Mouse (Mus musculus) myocyte (in vitro differentiated cells): ENCODE measurements around the gene Ngly1. TPM values are rescaled to one million over a fixed set of nuclear protein-coding genes. Genes with fewer than 3 reads are reported as not detected.

ENCODE experiments used
- H3K27me3 ChIP-seq: one replicate; pipeline ENCODE4 v1.6.1; 2011; ENCODE audit not compliant: control insufficient read depth, insufficient read depth, insufficient read length
- H3K36me3 ChIP-seq: one replicate; pipeline ENCODE4 v1.6.1; 2011; ENCODE audit not compliant: control insufficient read depth, insufficient read depth
- H3K4me2 ChIP-seq: one replicate; pipeline ENCODE4 v1.6.1; 2011; ENCODE audit warnings: low read depth, control low read depth
- H3K4me3 ChIP-seq: one replicate; pipeline ENCODE4 v1.5.1; 2011; ENCODE audit warnings: mild to moderate bottlenecking, control low read depth, moderate library complexity
- H3K79me2 ChIP-seq: one replicate; pipeline ENCODE4 v1.6.1; 2011; ENCODE audit not compliant: control insufficient read depth, insufficient read depth
- H3ac ChIP-seq: one replicate; pipeline ENCODE4 v1.6.1; 2011; ENCODE audit not compliant: control insufficient read depth, insufficient read length
- CEBPB ChIP-seq: IDR thresholded peaks from 2 replicates; pipeline ENCODE4 v1.6.1; 2011; ENCODE audit warnings: mild to moderate bottlenecking, moderate library complexity; ENCODE audit not compliant: poor library complexity, insufficient read depth, severe bottlenecking
- E2F4 ChIP-seq: IDR thresholded peaks from one replicate; pipeline ENCODE4 v1.6.1; 2011; ENCODE audit warnings: mild to moderate bottlenecking, control low read depth, moderate library complexity; ENCODE audit not compliant: insufficient read depth
- MAX ChIP-seq: IDR thresholded peaks from one replicate; pipeline ENCODE4 v1.6.1; 2011; ENCODE audit warnings: low read depth, mild to moderate bottlenecking, control low read depth
- MYOD1 ChIP-seq, 3 experiments: IDR thresholded peaks; one replicate each; pipeline ENCODE4 v1.6.1; 2011; ENCODE audit warnings: control low read depth in 2 of 3, low read depth in 2 of 3, mild to moderate bottlenecking in 2 of 3, moderate library complexity in 1 of 3; ENCODE audit not compliant: insufficient read length in 2 of 3, control insufficient read depth in 1 of 3
- MYOG ChIP-seq, 3 experiments: IDR thresholded peaks; one replicate each; pipeline ENCODE4 v1.6.1; 2011; ENCODE audit warnings: control low read depth in 2 of 3, low read depth in 2 of 3, mild to moderate bottlenecking in 2 of 3; ENCODE audit not compliant: insufficient read length in 2 of 3, control insufficient read depth in 1 of 3, insufficient read depth in 1 of 3
- POLR2A ChIP-seq: IDR thresholded peaks from one replicate; pipeline ENCODE4 v1.6.1; 2011; ENCODE audit warnings: low read depth, mild to moderate bottlenecking, control low read depth, moderate library complexity; ENCODE audit not compliant: insufficient read length
- POLR2AphosphoS2 ChIP-seq: IDR thresholded peaks from one replicate; pipeline ENCODE4 v1.6.1; 2011; ENCODE audit warnings: low read depth, control low read depth; ENCODE audit not compliant: insufficient read length
- REST ChIP-seq: IDR thresholded peaks from one replicate; pipeline ENCODE4 v1.6.1; 2011; ENCODE audit warnings: mild to moderate bottlenecking, control low read depth, moderate library complexity; ENCODE audit not compliant: insufficient read depth, insufficient read length
- SRF ChIP-seq: IDR thresholded peaks from one replicate; pipeline ENCODE4 v1.6.1; 2011; ENCODE audit warnings: low read depth; ENCODE audit not compliant: control insufficient read depth, insufficient read length
- TCF12 ChIP-seq: IDR thresholded peaks from one replicate; pipeline ENCODE4 v1.6.1; 2011; ENCODE audit warnings: mild to moderate bottlenecking, control low read depth; ENCODE audit not compliant: poor library complexity, insufficient read depth, severe bottlenecking
- TCF3 ChIP-seq: IDR thresholded peaks from one replicate; pipeline ENCODE4 v1.6.1; 2011; ENCODE audit warnings: low read depth, control low read depth; ENCODE audit not compliant: insufficient read length
- USF1 ChIP-seq: IDR thresholded peaks from one replicate; pipeline ENCODE4 v1.6.1; 2011; ENCODE audit warnings: low read depth, mild to moderate bottlenecking, control low read depth, moderate library complexity
- polyA plus RNA-seq: library from polyadenylated mRNA; unstranded; fragments of >200 nt; fragmentation: generic; extraction: Trizol; gene quantifications from one replicate; pipeline ENCODE4 v1.2.1, GENCODE M21; 2012; ENCODE audit warnings: missing spikeins

The Ngly1 gene
- polyA plus RNA-seq, 1 experiment, result 8.0 TPM

GRCm38 (mm10) chr14:16328959-16329480, 79.9 kb downstream of the Ngly1 start:
- Histone ChIP-seq H3K36me3 (no peaks in the 10 kb centered on the region), H3K79me2 (no peaks in the 10 kb centered on the region), H3K4me2 (no peak overlapping the region), H3K4me3 (no peak overlapping the region), H3ac (no peak overlapping the region), H3K27me3 (no peaks in the 10 kb centered on the region)
- TF ChIP-seq SRF, result no peak
- no peak for TF ChIP-seq POLR2AphosphoS2
- no peak for TF ChIP-seq TCF12
- TF ChIP-seq USF1, result no peak
- no peak for TF ChIP-seq MAX
- no peak for TF ChIP-seq POLR2A

- H3ac ChIP-seq, result no peak overlapping the region
- H3K79me2 ChIP-seq, result no peaks in the 10 kb centered on the region
- no peak overlapping the region for H3K4me3 ChIP-seq
- no peaks in the 10 kb centered on the region for H3K36me3 ChIP-seq
- no peak overlapping the region for H3K4me2 ChIP-seq
- no peaks in the 10 kb centered on the region for H3K27me3 ChIP-seq
- TF ChIP-seq TCF12 (no peak), CEBPB (no peak), E2F4 (no peak), TCF3 (no peak), POLR2AphosphoS2 (no peak), REST (no peak), SRF (no peak), MAX (no peak), USF1 (no peak), POLR2A (no peak), MYOG (IDR thresholded peaks at IDR 0.05; ENCODE audit: control insufficient read depth in 1 of 3, insufficient read depth in 1 of 3, insufficient read length in 2 of 3, low read depth in 2 of 3) (no peak), MYOD1 (IDR thresholded peaks at IDR 0.05; ENCODE audit: control insufficient read depth in 1 of 3, insufficient read length in 2 of 3, low read depth in 2 of 3) (no peak)
These were observed 80.7 kb downstream of the Ngly1 start for GRCm38 (mm10) chr14:16329756-16330155.

DNA sequence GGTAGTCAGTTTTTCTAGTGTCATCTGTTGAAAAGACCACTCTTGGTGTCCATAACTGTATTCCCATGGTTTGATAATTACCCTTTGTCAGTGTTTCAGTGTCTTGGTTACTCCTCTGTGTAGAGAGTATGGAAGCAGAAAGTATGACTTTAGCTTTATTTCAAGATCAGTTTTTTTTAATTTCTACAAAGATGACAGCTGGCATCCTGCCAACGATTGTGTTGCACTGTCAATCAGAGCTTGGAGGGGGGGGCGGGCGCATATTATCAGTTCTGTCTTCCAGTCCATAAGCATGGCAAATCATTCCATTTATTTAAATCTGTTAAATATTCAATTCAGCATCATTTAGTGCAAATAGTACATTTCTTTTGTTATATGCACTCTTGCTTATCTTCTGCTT, 85.2 kb downstream of the Ngly1 start:
- Histone ChIP-seq H3K79me2 (no peaks in the 10 kb centered on the region), H3K4me3 (no peak overlapping the region), H3ac (no peak overlapping the region), H3K27me3 (no peaks in the 10 kb centered on the region), H3K36me3 (no peaks in the 10 kb centered on the region), H3K4me2 (no peak overlapping the region)
- TF ChIP-seq USF1 (no peak), REST (no peak), CEBPB (no peak), POLR2AphosphoS2 (no peak), MAX (no peak)

- Histone ChIP-seq H3K36me3 (no peaks in the 10 kb centered on the region), H3K4me3 (no peak overlapping the region), H3ac (no peak overlapping the region), H3K79me2 (no peaks in the 10 kb centered on the region), H3K27me3 (no peaks in the 10 kb centered on the region), H3K4me2 (no peak overlapping the region)
- no peak for TF ChIP-seq REST
- no peak for TF ChIP-seq E2F4
- TF ChIP-seq MAX, result no peak
- no peak for TF ChIP-seq TCF12
- no peak for TF ChIP-seq SRF
- no peak for TF ChIP-seq POLR2A
- TF ChIP-seq POLR2AphosphoS2, result no peak
- TF ChIP-seq USF1, result no peak
- no peak for TF ChIP-seq MYOG (IDR thresholded peaks at IDR 0.05; ENCODE audit: control insufficient read depth in 1 of 3, insufficient read depth in 1 of 3, insufficient read length in 2 of 3, low read depth in 2 of 3)
- TF ChIP-seq CEBPB, result no peak
- no peak for TF ChIP-seq TCF3
- no peak for TF ChIP-seq MYOD1 (IDR thresholded peaks at IDR 0.05; ENCODE audit: control insufficient read depth in 1 of 3, insufficient read length in 2 of 3, low read depth in 2 of 3)
These were observed 86.8 kb downstream of the Ngly1 start for GRCm38 (mm10) chr14:16335835-16336417.

DNA sequence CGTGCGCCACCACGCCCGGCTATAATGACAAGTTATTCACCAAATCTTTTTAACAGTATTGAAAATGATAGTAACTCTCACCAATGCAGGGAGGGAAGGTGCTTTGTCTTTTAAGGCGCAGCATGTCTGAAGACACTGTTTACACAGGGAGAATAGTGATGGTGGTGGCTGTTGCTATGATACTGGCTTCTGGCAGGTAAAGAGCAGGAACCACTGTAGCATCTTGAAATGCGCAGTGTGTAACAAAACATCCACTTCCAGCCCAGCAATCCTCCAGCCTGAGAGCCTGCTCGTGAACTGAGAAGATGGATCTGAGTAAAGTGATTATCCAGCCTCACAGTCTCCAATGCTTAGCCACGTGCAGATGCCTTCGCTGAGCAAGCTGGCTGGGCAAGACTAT, 98.4 kb downstream of the Ngly1 start:
- Histone ChIP-seq H3ac (no peak overlapping the region), H3K4me2 (no peak overlapping the region), H3K4me3 (no peak overlapping the region), H3K36me3 (no peaks in the 10 kb centered on the region), H3K79me2 (no peaks in the 10 kb centered on the region), H3K27me3 (no peaks in the 10 kb centered on the region)
- no peak for TF ChIP-seq TCF12
- no peak for TF ChIP-seq MYOG (IDR thresholded peaks at IDR 0.05; ENCODE audit: control insufficient read depth in 1 of 3, insufficient read depth in 1 of 3, insufficient read length in 2 of 3, low read depth in 2 of 3)
- no peak for TF ChIP-seq REST
- TF ChIP-seq MYOD1 (IDR thresholded peaks at IDR 0.05; ENCODE audit: control insufficient read depth in 1 of 3, insufficient read length in 2 of 3, low read depth in 2 of 3), result no peak
- TF ChIP-seq CEBPB, result no peak
- no peak for TF ChIP-seq SRF
- no peak for TF ChIP-seq MAX
- TF ChIP-seq USF1, result no peak
- TF ChIP-seq POLR2A, result no peak
- TF ChIP-seq TCF3, result no peak
- no peak for TF ChIP-seq POLR2AphosphoS2
- TF ChIP-seq E2F4, result no peak
